8 mouse cellular contexts compared by ENCODE assay signal in the genomic region with DNA sequence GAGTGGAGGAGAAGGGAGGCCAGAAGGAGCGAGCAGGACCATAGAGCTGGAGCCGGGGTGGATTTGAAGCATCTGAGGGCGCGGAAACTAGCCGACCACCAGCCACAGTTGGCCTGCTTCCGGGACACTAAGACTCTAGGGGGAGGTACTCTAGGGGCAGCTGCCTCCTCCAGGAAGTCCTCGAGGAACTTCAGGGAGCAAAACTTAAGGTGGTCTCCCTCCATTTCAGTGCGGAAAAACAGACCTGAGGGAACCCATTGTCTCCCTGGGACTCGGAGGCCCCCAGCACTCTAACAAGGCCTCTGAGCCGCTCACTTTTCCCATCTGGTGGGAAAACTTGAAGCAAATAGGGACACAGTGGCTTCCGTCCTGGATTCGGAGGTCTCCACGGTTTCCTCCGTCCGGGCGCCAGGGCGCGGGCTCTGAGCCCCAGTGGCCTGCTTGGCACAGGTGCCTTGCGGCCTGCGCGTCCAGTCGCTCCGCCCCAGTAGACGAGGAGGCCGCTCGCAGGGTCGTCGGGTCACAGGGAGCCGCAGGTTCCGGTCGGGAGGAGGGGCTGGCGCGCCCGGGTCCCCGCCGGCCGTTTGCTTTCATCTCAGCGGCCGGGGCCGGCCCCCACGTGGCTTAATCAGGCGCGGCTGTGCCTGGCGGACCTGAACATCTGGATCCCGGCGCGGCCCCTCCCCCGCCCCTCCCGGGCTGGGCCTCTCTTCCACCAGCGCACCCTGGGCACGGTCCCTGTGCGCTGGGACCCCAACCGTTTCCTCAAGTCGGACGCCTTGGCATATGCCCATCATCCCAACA. TPM values are rescaled to one million over a fixed set of nuclear protein-coding genes. Genes with fewer than 3 reads are reported as not detected.
DNase-seq lines count a peak whose midpoint lies in the region; ATAC-seq and TF ChIP-seq lines count a peak whose summit lies in the region.

No protein-coding gene starts in this region.

- peak overlapping the region; percentile 83 for H3K4me2 ChIP-seq in forebrain, embryonic 15.5 days (replicated peaks)

- no peak for DNase-seq in thymus, adult 2 months
- no peak for DNase-seq in thymus, postnatal 25 days
- peak; percentile 57 to 70 for DNase-seq in kidney, postnatal 4 days
- DNase-seq in urinary bladder, postnatal 36 days (ENCODE audit: low spot score in 2 of 2), result no peak
- DNase-seq in right cerebral cortex, adult 2 months (ENCODE audit: low spot score in 2 of 2), result no peak
- no peak for DNase-seq in urinary bladder, postnatal 25 days (ENCODE audit: low spot score)

- TF ChIP-seq CTCF in thymus, adult 2 months (IDR thresholded peaks at IDR 0.05; ENCODE audit: borderline replicate concordance, control insufficient read depth, extremely low read depth, insufficient read depth, low read length, poor library complexity), result no peak

- peak overlapping the region; percentile 6; the same call in 1 of the 2 replicates for H3K9ac ChIP-seq in forebrain, embryonic 15.5 days (replicated peaks)

- H3K36me3 ChIP-seq in thymus, adult 2 months (ENCODE audit: control insufficient read depth, insufficient read depth, low read length), result no peaks in the 10 kb centered on the region
- H3K36me3 ChIP-seq in forebrain, embryonic 15.5 days, result no peaks in the 10 kb centered on the region

- TF ChIP-seq POLR2A in thymus, adult 2 months (IDR thresholded peaks at IDR 0.05; ENCODE audit: control insufficient read depth, extremely low read depth, insufficient read depth, low read length, poor library complexity), result no peak

- ATAC-seq in forebrain, embryonic 15.5 days (replicated peaks), result no peak
- ATAC-seq in megakaryocyte progenitor cell, adult 5-6 weeks (replicated peaks; ENCODE audit: poor library complexity), result peak; percentile 29; the same call in 1 of the 2 replicates

- peaks cover 20% of the 10 kb centered on the region for H3K4me1 ChIP-seq in thymus, adult 2 months (replicated peaks; ENCODE audit: control insufficient read depth, insufficient read depth, low read length)
- H3K4me1 ChIP-seq in forebrain, embryonic 15.5 days, result peaks cover 36% of the 10 kb centered on the region

- no peak overlapping the region for H3K27ac ChIP-seq in thymus, adult 2 months (ENCODE audit: control insufficient read depth, insufficient read depth, low read length)
- no peak overlapping the region for H3K27ac ChIP-seq in forebrain, embryonic 15.5 days (replicated peaks)

- no peaks in the 10 kb centered on the region for H3K9me3 ChIP-seq in forebrain, embryonic 15.5 days

- peaks cover 43% of the 10 kb centered on the region for H3K27me3 ChIP-seq in thymus, adult 2 months (ENCODE audit: control insufficient read depth, insufficient read depth, low read length)
- peaks cover 92% of the 10 kb centered on the region for H3K27me3 ChIP-seq in forebrain, embryonic 15.5 days

- 3% methylated on average over 55 of the region's 55 CpGs for WGBS in thymus, adult 2 months
- 4% methylated on average over 55 of the region's 55 CpGs for WGBS in forebrain, embryonic 15.5 days

- peak overlapping the region; percentile 25 for H3K4me3 ChIP-seq in thymus, adult 2 months (ENCODE audit: control insufficient read depth, insufficient read depth, low read length)
- peak overlapping the region; percentile 23 for H3K4me3 ChIP-seq in forebrain, embryonic 15.5 days

RNA-seq across cellular contexts. Expression of gene Tmem59l, which starts 1.0 kb away (rescaled TPM):
- 0.39 and 0.73 TPM in 2 replicates for polyA plus RNA-seq in thymus, adult 2 months (2012; rRNA removed)
- 70.2 and 75.0 TPM in 2 replicates for polyA plus RNA-seq in forebrain, embryonic 15.5 days (2015; fragmentation: Nextera tagmentation; extraction: Ambion mirVana)
- total RNA-seq in megakaryocyte progenitor cell, adult 5-6 weeks (2015), result not detected in 2 replicates
- not detected in 2 replicates for total RNA-seq in megakaryocyte progenitor cell, adult 5-6 weeks (2017)

RNA-seq across cellular contexts. Expression of gene Crlf1, which starts 4.8 kb away (rescaled TPM):
- polyA plus RNA-seq in thymus, adult 2 months (2012; rRNA removed), result 0.59 and 0.70 TPM in 2 replicates
- polyA plus RNA-seq in forebrain, embryonic 15.5 days (2015; fragmentation: Nextera tagmentation; extraction: Ambion mirVana), result 4.3 and 5.3 TPM in 2 replicates
- total RNA-seq in megakaryocyte progenitor cell, adult 5-6 weeks (2015), result not detected in 2 replicates
- not detected in 2 replicates for total RNA-seq in megakaryocyte progenitor cell, adult 5-6 weeks (2017)

RNA-seq across cellular contexts. Expression of gene Klhl26, which starts 11.4 kb away (rescaled TPM):
- 43.1 and 44.6 TPM in 2 replicates for polyA plus RNA-seq in thymus, adult 2 months (2012; rRNA removed)
- polyA plus RNA-seq in forebrain, embryonic 15.5 days (2015; fragmentation: Nextera tagmentation; extraction: Ambion mirVana), result 19.3 and 21.4 TPM in 2 replicates
- total RNA-seq in megakaryocyte progenitor cell, adult 5-6 weeks (2015), result 4.7 and 5.1 TPM in 2 replicates
- 3.5 and 3.6 TPM in 2 replicates for total RNA-seq in megakaryocyte progenitor cell, adult 5-6 weeks (2017)

RNA-seq across cellular contexts. Expression of gene Rex1bd, which starts 18.4 kb away (rescaled TPM):
- 196 and 227 TPM in 2 replicates for polyA plus RNA-seq in thymus, adult 2 months (2012; rRNA removed)
- 164 and 176 TPM in 2 replicates for polyA plus RNA-seq in forebrain, embryonic 15.5 days (2015; fragmentation: Nextera tagmentation; extraction: Ambion mirVana)
- 40.6 and 41.3 TPM in 2 replicates for total RNA-seq in megakaryocyte progenitor cell, adult 5-6 weeks (2015)
- total RNA-seq in megakaryocyte progenitor cell, adult 5-6 weeks (2017), result 42.1 and 50.4 TPM in 2 replicates

RNA-seq across cellular contexts. Expression of gene Uba52, which starts 22.4 kb away (rescaled TPM):
- polyA plus RNA-seq in thymus, adult 2 months (2012; rRNA removed), result 731 and 765 TPM in 2 replicates
- 724 and 839 TPM in 2 replicates for polyA plus RNA-seq in forebrain, embryonic 15.5 days (2015; fragmentation: Nextera tagmentation; extraction: Ambion mirVana)
- 3,077 and 3,244 TPM in 2 replicates for total RNA-seq in megakaryocyte progenitor cell, adult 5-6 weeks (2015)
- total RNA-seq in megakaryocyte progenitor cell, adult 5-6 weeks (2017), result 4,035 and 5,307 TPM in 2 replicates

Comparison
In these comparisons a context has a peak if more than half of its experiments do, and no peak if none do; other contexts are left out.
1. DNase-seq: peak in kidney, postnatal 4 days (2 of 2); none in thymus, adult 2 months (single experiment), thymus, postnatal 25 days (single experiment), urinary bladder, postnatal 36 days (0 of 2), right cerebral cortex, adult 2 months (0 of 2) and urinary bladder, postnatal 25 days (single experiment).
2. RNA of gene Tmem59l, which starts 1.0 kb away (polyA plus RNA-seq): 70.2 to 75.0 TPM in forebrain, embryonic 15.5 days; 0.39 to 0.73 TPM in thymus, adult 2 months; every median in the first group is over 10 times any median in the second.